Mouse (Mus musculus): ENCODE data around the gene Tmem43.

Gene Tmem43

GRCm38 (mm10) chr6:91488496-91489212 is 15.2 kb downstream of the Tmem43 start:
- DNase-seq (ENCODE audit: low spot score in 2 of 2), result peak; percentile 79 to 84

DNA sequence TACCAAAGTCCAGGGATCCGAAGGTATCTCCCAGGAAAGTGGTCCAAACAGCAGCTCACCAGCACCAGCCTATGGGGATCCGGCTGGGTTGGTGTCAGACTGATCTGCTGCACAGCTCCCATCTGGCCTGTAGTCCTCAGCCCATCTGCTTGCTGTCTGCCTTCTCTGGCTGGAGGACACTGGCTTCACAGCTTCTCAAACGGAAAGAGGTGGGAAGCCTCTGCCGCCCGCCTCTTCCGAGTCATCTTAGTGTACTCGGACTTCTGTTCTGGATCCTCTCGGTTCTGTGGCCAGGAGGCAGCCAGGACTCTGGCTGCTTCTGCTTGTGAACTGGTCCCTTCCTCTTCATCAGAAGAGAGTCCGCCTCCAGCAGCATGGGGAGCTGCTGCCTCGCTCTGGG is 16.4 kb downstream of the Tmem43 start:
- peak; percentile 46 to 63 for DNase-seq (ENCODE audit: low spot score in 2 of 2)

GRCm38 (mm10) chr6:91491004-91491403 is 17.5 kb downstream of the Tmem43 start:
- no peak for DNase-seq (ENCODE audit: low spot score in 2 of 2)

DNA sequence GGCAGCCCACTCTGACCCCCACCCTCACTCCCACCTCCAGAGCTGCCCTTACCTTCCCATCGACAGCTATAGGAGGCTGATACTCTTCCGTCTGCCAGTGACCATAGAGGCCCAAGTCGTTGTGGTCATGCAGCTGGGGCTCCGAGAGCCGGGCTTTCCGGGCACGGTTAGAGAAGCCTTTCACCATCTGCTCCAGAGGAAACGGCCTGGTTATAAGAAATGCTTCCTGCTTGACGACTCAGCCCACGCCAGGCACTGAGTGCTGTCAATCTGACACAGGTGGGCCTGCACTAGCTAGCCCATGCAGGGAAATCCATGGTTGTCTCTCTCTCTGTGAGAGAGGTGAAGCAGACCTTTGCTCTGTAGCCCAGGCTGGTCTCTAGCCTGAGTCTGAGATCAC is 19.6 kb downstream of the Tmem43 start:
- DNase-seq (ENCODE audit: low spot score in 2 of 2), result no peak

- no peak for DNase-seq (ENCODE audit: low spot score in 2 of 2)
Measured at GRCm38 (mm10) chr6:91494526-91494925, 21.0 kb downstream of the Tmem43 start.

DNA sequence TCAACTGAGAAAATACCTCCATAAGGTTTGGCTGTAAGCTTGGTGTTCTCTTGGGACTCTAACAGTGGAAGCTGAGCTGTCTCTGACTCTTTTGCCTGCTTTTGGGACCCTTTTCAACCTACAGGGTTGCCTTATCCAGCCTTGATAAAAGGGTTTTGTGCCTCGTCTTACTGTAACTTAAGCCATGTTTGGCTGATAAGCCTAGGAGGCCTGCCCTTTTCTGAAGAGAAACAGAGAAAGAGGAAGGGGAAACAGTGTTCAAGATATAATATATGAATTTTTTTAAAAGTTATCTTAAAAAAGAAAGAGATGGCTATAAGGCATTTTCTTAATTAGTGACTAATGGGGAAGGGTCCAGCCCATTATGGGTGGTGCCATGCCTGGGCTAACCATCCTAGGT is 29.8 kb downstream of the Tmem43 start:
- DNase-seq (ENCODE audit: low spot score in 2 of 2), result no peak

DNA sequence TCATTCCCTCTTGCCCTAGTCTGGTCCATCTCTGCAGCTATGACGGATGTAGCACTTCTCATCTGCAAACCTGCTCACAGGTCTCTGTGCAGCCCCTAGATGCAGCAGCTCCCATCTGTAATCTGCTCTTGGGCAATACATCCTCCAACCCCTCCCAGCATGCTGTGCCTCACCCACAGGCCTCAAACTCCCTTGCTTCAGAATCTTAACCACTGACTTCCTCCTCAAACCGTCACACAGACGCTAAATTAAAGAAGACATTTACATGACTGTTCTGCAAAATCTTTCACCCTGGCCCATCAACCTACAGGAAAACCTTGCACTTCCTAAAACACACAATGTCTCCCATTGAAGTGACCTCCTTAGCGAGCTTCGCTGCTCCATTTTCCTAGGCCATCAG is 32.5 kb downstream of the Tmem43 start:
- no peak for DNase-seq (ENCODE audit: low spot score in 2 of 2)

DNA sequence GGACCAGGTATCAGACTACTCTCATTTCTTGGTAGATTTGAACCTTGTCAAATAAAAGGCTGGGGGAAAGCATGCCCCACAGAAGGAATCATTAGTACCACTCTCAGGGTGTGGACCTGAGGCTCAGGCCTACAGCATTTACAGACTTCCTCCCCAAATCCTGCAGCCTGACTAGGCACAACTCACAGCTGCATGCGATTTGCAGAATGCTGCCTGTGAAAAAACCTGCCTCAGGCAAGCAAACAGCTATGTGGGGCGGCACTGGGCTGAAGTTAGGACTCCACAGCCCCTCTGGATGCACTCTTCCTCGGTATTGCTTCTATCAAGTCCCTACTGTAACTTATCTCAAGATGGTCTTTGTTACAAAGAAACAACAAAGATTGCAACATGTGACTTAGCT is 34.5 kb downstream of the Tmem43 start:
- no peak for DNase-seq (ENCODE audit: low spot score in 2 of 2)

DNA sequence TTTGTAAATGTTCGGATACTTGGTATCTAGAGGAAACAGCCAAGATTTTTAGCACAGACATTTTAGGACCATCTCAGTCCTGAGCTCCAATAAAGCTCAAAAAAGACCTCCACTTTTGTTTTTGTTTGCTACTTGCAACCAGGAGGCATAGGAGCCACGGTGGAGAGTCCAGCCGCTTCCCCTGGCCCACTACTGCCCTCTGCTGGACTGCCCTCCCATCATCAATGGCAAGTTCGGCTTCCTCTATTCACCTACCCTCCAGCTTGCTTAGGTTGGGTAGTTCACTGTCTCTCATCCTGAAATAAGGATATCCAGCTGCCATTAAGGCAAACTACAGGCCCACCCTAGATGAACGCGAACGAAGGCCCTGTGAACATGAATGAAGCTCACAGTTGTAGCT is 35.8 kb downstream of the Tmem43 start:
- DNase-seq (ENCODE audit: low spot score in 2 of 2), result peak in 1 of 2 experiments; percentile 49

GRCm38 (mm10) chr6:91510211-91510610 is 36.7 kb downstream of the Tmem43 start:
- no peak for DNase-seq (ENCODE audit: low spot score in 2 of 2)

GRCm38 (mm10) chr6:91514135-91514534 is 40.6 kb downstream of the Tmem43 start:
- no peak for DNase-seq (ENCODE audit: low spot score in 2 of 2)

DNA sequence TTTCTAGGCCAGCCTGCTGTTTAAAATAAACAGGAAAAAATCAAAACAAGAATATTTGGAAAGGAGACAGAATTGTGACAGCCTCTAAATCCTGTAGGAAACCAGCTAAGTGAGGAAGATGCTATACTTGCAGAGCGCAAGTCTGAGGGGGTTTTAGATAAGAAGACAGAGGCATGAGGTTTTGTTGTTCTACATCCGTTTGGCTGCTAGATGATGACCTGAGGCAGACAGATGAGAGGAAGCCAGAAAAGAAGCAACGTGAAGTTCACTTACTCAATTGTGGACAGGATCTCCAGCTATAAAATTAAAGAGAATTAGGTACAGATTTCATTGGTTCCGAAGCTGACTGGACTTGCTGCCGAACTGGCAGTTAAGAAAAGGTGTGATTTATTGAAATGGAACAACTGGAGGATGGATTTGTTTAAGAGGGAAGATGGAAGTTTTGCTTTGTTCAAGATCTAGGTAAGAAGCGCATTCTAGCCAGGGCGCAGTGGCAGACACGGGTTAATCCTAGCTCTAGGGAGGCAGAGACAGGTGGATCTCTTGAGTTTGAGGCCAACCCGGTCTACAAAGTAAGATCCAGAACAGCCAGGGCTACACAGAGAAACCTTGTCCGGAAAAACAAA is 41.3 kb downstream of the Tmem43 start:
- no peak for DNase-seq (ENCODE audit: low spot score in 2 of 2)

DNA sequence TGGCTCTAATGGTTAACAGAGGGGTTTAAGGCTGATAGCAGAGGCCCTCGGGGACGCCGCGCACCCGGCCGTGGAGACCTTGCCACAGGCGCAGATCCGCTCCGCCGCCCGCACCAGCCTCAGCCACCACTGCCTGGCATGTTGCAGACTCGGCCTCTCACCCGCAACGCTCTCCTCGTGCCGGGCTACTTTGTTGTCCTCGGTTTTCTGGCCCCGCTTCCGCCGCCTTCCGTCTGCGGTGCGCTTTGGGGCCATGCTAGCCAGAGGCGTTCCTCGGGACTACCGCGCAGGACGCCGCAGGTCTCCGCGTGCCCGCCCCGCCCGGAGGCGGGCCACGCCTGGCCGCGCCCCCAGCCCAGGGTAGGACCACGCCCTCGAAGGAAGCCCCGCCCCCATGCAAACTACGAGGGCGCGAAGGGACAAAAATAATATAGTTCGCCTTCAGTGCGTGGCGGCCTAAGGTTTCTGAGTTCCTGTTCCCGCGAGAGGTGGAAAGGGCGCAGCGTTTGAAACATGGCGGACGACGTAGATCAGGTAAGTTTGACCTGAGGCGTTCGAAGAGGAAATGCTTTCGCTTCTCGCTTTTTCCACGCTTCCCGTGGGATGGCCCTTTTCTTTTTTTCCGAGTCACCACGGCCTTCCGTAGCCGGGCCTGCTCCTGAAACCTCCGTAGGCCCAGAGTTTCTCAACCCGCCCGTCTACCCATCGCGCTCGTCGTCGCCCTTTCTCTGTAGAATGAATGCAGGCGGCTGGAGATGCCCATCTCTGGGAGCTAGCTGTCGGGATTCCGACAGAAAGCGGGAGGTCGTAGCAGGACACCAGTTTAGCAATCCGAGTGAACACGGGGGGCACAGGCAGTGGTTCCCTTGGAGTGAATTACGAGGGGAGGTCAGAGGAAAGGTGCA is 42.3 kb downstream of the Tmem43 start, which contains the start of the genes Xpc and Lsm3:
Xpc (minus strand) TSS at position 344 of the 905 bp plus-strand sequence.
Lsm3 (plus strand) TSS at position 384 of the 905 bp plus-strand sequence.
- peak; percentile 97 to 98 for DNase-seq (ENCODE audit: low spot score in 2 of 2)

DNA sequence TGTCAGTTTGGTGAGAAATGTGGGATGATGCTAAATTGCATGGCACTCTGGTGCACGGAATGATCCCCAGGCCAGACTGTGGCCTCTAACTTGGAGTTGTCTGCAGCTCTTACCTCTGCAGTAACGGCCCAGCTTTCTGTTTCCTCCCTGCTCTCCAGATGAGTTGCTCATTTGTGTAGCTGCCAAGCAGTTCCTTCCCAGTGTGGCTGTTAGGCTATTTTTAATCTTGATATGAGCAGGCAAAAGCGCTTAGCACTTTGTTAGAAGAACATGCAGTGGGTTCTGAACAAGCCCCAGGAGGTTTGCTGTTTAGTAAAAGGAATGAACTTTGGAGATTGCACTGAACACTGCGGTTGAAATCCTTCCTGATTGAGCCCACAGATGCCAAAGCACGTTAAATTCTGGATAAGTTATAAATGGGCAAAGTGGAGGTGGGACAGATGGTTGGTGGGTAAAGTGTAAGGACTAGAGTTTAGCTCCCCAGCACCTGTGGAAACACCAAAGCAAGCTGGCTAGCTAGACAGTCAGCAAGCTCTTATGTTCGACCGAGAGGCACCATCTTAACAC is 45.0 kb downstream of the Tmem43 start:
- no peak for DNase-seq (ENCODE audit: low spot score in 2 of 2)

- DNase-seq (ENCODE audit: low spot score in 2 of 2), result no peak
Measured at GRCm38 (mm10) chr6:91522816-91523215, 49.3 kb downstream of the Tmem43 start.

- DNase-seq (ENCODE audit: low spot score in 2 of 2), result no peak
Measured at GRCm38 (mm10) chr6:91525544-91525943, 52.0 kb downstream of the Tmem43 start.

GRCm38 (mm10) chr6:91527227-91527860 is 53.8 kb downstream of the Tmem43 start:
- peak in 1 of 2 experiments; percentile 36 for DNase-seq (ENCODE audit: low spot score in 2 of 2)

GRCm38 (mm10) chr6:91528265-91528664 is 54.8 kb downstream of the Tmem43 start:
- DNase-seq (ENCODE audit: low spot score in 2 of 2), result peak; percentile 80 to 84

DNA sequence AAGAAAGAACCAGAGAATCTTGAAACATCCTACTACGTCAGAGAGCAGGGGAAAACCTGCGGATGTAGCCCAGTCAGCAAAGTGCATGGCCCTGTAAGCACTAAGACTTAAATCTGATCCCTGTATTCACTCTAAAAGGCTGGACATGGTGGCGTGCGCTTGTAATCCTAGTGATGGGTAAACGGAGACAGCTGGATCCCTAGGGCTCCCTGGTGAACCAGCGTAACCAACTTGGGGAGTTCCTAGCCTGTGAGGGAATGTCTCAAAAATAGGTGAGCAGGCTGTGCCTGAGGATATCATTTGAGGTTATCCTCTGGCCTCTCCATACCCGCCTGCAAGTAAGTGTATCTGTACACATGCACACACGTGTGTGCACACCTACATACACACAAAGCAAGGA is 57.2 kb downstream of the Tmem43 start:
- DNase-seq (ENCODE audit: low spot score in 2 of 2), result no peak

DNA sequence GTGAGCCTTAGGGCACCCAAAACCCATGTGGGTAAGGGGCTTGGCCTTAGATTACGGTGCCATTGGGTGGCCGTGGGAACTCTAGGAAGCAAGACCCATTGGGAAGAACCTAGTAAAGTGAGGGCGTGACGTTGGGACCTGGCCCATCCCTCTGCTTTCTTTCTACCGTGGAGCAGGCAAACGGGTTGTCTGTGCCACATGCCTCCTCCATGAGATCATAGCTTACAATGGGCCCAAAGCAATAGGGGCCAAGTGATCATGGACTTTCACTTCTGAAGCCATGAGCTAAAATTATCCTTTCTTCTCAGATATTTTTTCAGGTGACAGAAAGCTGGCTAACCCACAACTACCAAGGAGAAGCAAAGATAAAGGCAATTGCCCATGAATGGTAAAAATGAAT is 57.8 kb downstream of the Tmem43 start:
- DNase-seq (ENCODE audit: low spot score in 2 of 2), result peak; percentile 36 to 61

GRCm38 (mm10) chr6:91532661-91533060 is 59.2 kb downstream of the Tmem43 start:
- DNase-seq (ENCODE audit: low spot score in 2 of 2), result no peak

Data from heart, adult 9 months (tissue).